In genomic region chr6:17197728-17198397, GRCm38 (mm10) we compare ENCODE assay signal across 9 mouse cellular contexts.
A peak's percentile ranks its signal among the peaks of the same experiment; 100 is the strongest.
DNase-seq lines count a peak whose midpoint lies in the region; ATAC-seq and TF ChIP-seq lines count a peak whose summit lies in the region.
"Had no signal": no experiment of that assay in that cellular context is flagged by ENCODE, and none has a peak within 500 bp of the region (broad histone marks: within the 10 kb centered on the region; RNA-seq: fewer than 3 reads in every experiment).

No protein-coding gene starts in this region.

- H3K4me3 ChIP-seq in limb, embryonic 11.5 days (ENCODE audit: low read depth, low read length) = no peak overlapping the region
- H3K4me3 ChIP-seq in limb, embryonic 10.5 days = no peak overlapping the region
- peak overlapping the region in 1 of 2 experiments; percentile 19; a peak in 2 of 4 replicates for H3K4me3 ChIP-seq in heart, embryonic 14.5 days (ENCODE audit: control insufficient read depth in 1 of 2, insufficient read depth in 1 of 2, low read depth in 1 of 2, low read length in 2 of 2)
- no peak overlapping the region for H3K4me3 ChIP-seq in stomach, embryonic 16.5 days (replicated peaks; ENCODE audit: low read length)
- H3K4me3 ChIP-seq in thymus, adult 2 months (ENCODE audit: control insufficient read depth, insufficient read depth, low read length) = no peak overlapping the region
- H3K4me3 ChIP-seq: liver, embryonic 13.5 days had no signal

- no peak overlapping the region for H3K27ac ChIP-seq in limb, embryonic 11.5 days (replicated peaks; ENCODE audit: low read depth, low read length)
- no peak overlapping the region; the same call in 1 of the 2 replicates for H3K27ac ChIP-seq in limb, embryonic 10.5 days
- H3K27ac ChIP-seq in heart, embryonic 14.5 days (replicated peaks in 1 of 2; ENCODE audit: control insufficient read depth in 1 of 2, insufficient read depth in 1 of 2, low read depth in 2 of 2, low read length in 2 of 2) = peak overlapping the region; percentile 67 to 73
- H3K27ac ChIP-seq in stomach, embryonic 16.5 days (ENCODE audit: low read length) = peak overlapping the region; percentile 72
- H3K27ac ChIP-seq in thymus, adult 2 months (ENCODE audit: control insufficient read depth, insufficient read depth, low read length) = no peak overlapping the region
- H3K27ac ChIP-seq: liver, embryonic 13.5 days had no signal

- H3K36me3 ChIP-seq in limb, embryonic 11.5 days (ENCODE audit: control insufficient read depth, insufficient read depth, low read length) = no peaks in the 10 kb centered on the region
- H3K36me3 ChIP-seq in limb, embryonic 10.5 days = no peaks in the 10 kb centered on the region
- no peaks in the 10 kb centered on the region for H3K36me3 ChIP-seq in heart, embryonic 14.5 days (ENCODE audit: control insufficient read depth, insufficient read depth, low read length)
- no peaks in the 10 kb centered on the region for H3K36me3 ChIP-seq in stomach, embryonic 16.5 days (ENCODE audit: control insufficient read depth, insufficient read depth, low read length)
- no peaks in the 10 kb centered on the region for H3K36me3 ChIP-seq in thymus, adult 2 months (ENCODE audit: control insufficient read depth, insufficient read depth, low read length)
- H3K36me3 ChIP-seq: liver, embryonic 13.5 days had no signal

- no peak for TF ChIP-seq POLR2A in thymus, adult 2 months (IDR thresholded peaks at IDR 0.05; ENCODE audit: control insufficient read depth, extremely low read depth, insufficient read depth, low read length, poor library complexity)

- no peaks in the 10 kb centered on the region for H3K4me1 ChIP-seq in limb, embryonic 11.5 days (ENCODE audit: control insufficient read depth, insufficient read depth, low read length)
- peaks cover 10% of the 10 kb centered on the region; the same call in 1 of the 2 replicates for H3K4me1 ChIP-seq in limb, embryonic 10.5 days
- peaks cover 5 to 7% of the 10 kb centered on the region in 2 experiments; a peak in 3 of 4 replicates for H3K4me1 ChIP-seq in heart, embryonic 14.5 days (ENCODE audit: control insufficient read depth in 2 of 2, insufficient read depth in 2 of 2, low read length in 2 of 2)
- 0 out of 2 replicates have a peak, but pooled peaks cover 6% of the 10 kb centered on the region for H3K4me1 ChIP-seq in stomach, embryonic 16.5 days (ENCODE audit: control insufficient read depth, insufficient read depth, low read length)
- no peaks in the 10 kb centered on the region for H3K4me1 ChIP-seq in thymus, adult 2 months (replicated peaks; ENCODE audit: control insufficient read depth, insufficient read depth, low read length)
- H3K4me1 ChIP-seq: liver, embryonic 13.5 days had no signal

- TF ChIP-seq CTCF in thymus, adult 2 months (IDR thresholded peaks at IDR 0.05; ENCODE audit: borderline replicate concordance, control insufficient read depth, extremely low read depth, insufficient read depth, low read length, poor library complexity) = no peak

- no peak overlapping the region for H3K4me2 ChIP-seq in limb, embryonic 11.5 days (ENCODE audit: low read depth, severe bottlenecking)
- peak overlapping the region; percentile 42 for H3K4me2 ChIP-seq in heart, embryonic 14.5 days (ENCODE audit: low read length)
- peak overlapping the region; percentile 15; the same call in 1 of the 2 replicates for H3K4me2 ChIP-seq in stomach, embryonic 16.5 days (ENCODE audit: low read depth, low read length)
- H3K4me2 ChIP-seq: liver, embryonic 13.5 days had no signal

- no peak overlapping the region for H3K9ac ChIP-seq in limb, embryonic 11.5 days (ENCODE audit: low read length)
- 0 out of 2 replicates have a peak overlapping the region, but pooled peaks have one; percentile 26 for H3K9ac ChIP-seq in heart, embryonic 14.5 days (ENCODE audit: low read length)
- 0 out of 2 replicates have a peak overlapping the region, but pooled peaks have one; percentile 9 for H3K9ac ChIP-seq in stomach, embryonic 16.5 days (ENCODE audit: low read length)
- H3K9ac ChIP-seq: liver, embryonic 13.5 days had no signal

- 82% methylated on average over 18 of the region's 18 CpGs for WGBS in limb, embryonic 11.5 days
- 79% methylated on average over 18 of the region's 18 CpGs for WGBS in limb, embryonic 10.5 days
- 39% methylated on average over 18 of the region's 18 CpGs for WGBS in heart, embryonic 14.5 days
- WGBS in stomach, embryonic 16.5 days = 55% methylated on average over 18 of the region's 18 CpGs
- 19% methylated on average over 18 of the region's 18 CpGs for WGBS in thymus, adult 2 months

- no peaks in the 10 kb centered on the region for H3K9me3 ChIP-seq in limb, embryonic 11.5 days (ENCODE audit: control insufficient read depth, low read length)
- no peaks in the 10 kb centered on the region for H3K9me3 ChIP-seq in limb, embryonic 10.5 days (replicated peaks)
- no peaks in the 10 kb centered on the region for H3K9me3 ChIP-seq in heart, embryonic 14.5 days (ENCODE audit: control insufficient read depth, low read length)
- H3K9me3 ChIP-seq in stomach, embryonic 16.5 days (replicated peaks; ENCODE audit: control insufficient read depth, low read length) = no peaks in the 10 kb centered on the region
- H3K9me3 ChIP-seq: liver, embryonic 13.5 days had no signal

- no peaks in the 10 kb centered on the region for H3K27me3 ChIP-seq in limb, embryonic 11.5 days (ENCODE audit: control insufficient read depth, insufficient read depth, low read length)
- no peaks in the 10 kb centered on the region for H3K27me3 ChIP-seq in limb, embryonic 10.5 days (ENCODE audit: low read depth, poor library complexity, severe bottlenecking)
- H3K27me3 ChIP-seq in heart, embryonic 14.5 days (ENCODE audit: control insufficient read depth, insufficient read depth, low read length) = peaks cover 25% of the 10 kb centered on the region
- no peaks in the 10 kb centered on the region for H3K27me3 ChIP-seq in stomach, embryonic 16.5 days (ENCODE audit: control insufficient read depth, insufficient read depth, low read length)
- H3K27me3 ChIP-seq in thymus, adult 2 months (ENCODE audit: control insufficient read depth, insufficient read depth, low read length) = no peaks in the 10 kb centered on the region
- H3K27me3 ChIP-seq: liver, embryonic 13.5 days had no signal

- DNase-seq in limb, embryonic 11.5 days (ENCODE audit: low spot score) = no peak
- no peak for DNase-seq in limb, embryonic 10.5 days (ENCODE audit: low spot score)
- DNase-seq in kidney, postnatal 36 days = peak; percentile 68 to 72
- DNase-seq in c-Kit-positive CD71-positive TER-119-positive erythroid progenitor cells, embryonic 14.5 days (ENCODE audit: low spot score) = no peak
- DNase-seq in thymus, adult 2 months = no peak
- no peak for DNase-seq in right cerebral cortex, postnatal 25 days
- DNase-seq: liver, embryonic 13.5 days had no signal

- ATAC-seq in limb, embryonic 11.5 days (ENCODE audit: insufficient number of reproducible peaks, low FRiP score, low TSS enrichment, low read depth) = peak; percentile 35; the same call in 1 of the 2 replicates
- peak; percentile 83 for ATAC-seq in heart, embryonic 14.5 days (ENCODE audit: insufficient number of reproducible peaks, insufficient read depth, low FRiP score, low read depth)
- peak; percentile 62; the same call in 1 of the 2 replicates for ATAC-seq in stomach, embryonic 16.5 days (ENCODE audit: insufficient read depth, low FRiP score)

Comparison
In these comparisons a context has a peak if more than half of its experiments do, and no peak if none do; other contexts are left out.
1. DNase-seq: peak in kidney, postnatal 36 days (2 of 2); none in limb, embryonic 11.5 days (single experiment), limb, embryonic 10.5 days (single experiment), c-Kit-positive CD71-positive TER-119-positive erythroid progenitor cells, embryonic 14.5 days (single experiment), thymus, adult 2 months (single experiment) and right cerebral cortex, postnatal 25 days (single experiment).
2. H3K27ac ChIP-seq: peak in heart, embryonic 14.5 days (2 of 2) and stomach, embryonic 16.5 days (single experiment); none in limb, embryonic 11.5 days (single experiment), limb, embryonic 10.5 days (single experiment) and thymus, adult 2 months (single experiment).
3. Peak in every context shown above with its lines, with median percentiles within 50 percentile points of each other: ATAC-seq.